Mouse (Mus musculus) heart, postnatal 0 days (tissue): Measurements from ENCODE around the gene Gm2016. TPM values are rescaled to one million over a fixed set of nuclear protein-coding genes. Genes with fewer than 3 reads are reported as not detected.
"Not testable (repeated sequence)": the region's sequence is repeated elsewhere in the genome, so short reads cannot be mapped to it uniquely, and the experiment has no call there.

Experiments
- ATAC-seq: fragments of 200-750 bp; cut with Nextera tagmentation; 2 replicates; pipeline ENCODE4 v1.8.0; 2017; ENCODE audit warnings: low read depth, moderate number of reproducible peaks, moderate library complexity; ENCODE audit not compliant: insufficient read depth
- DNase-seq: peaks from one replicate; pipeline ENCODE4 v3.0.0-alpha.2; 2016; ENCODE audit warnings: low spot score
- H3K27ac ChIP-seq: fragments of 300-500 bp; sonication (generic); 2 replicates; pipeline ENCODE4 v1.5.1; 2014; ENCODE audit warnings: low read depth, mild to moderate bottlenecking
- H3K27me3 ChIP-seq: fragments of 300-500 bp; sonication (generic); 2 replicates; pipeline ENCODE4 v1.6.1; 2014; ENCODE audit warnings: low read length, mixed read lengths; ENCODE audit not compliant: control insufficient read depth, insufficient read depth
- H3K36me3 ChIP-seq: fragments of 300-500 bp; sonication (generic); replicated peaks from 2 replicates; pipeline ENCODE4 v1.6.1; 2014; ENCODE audit warnings: low read length, mixed read lengths; ENCODE audit not compliant: control insufficient read depth, insufficient read depth
- H3K4me1 ChIP-seq: fragments of 300-500 bp; sonication (generic); 2 replicates; pipeline ENCODE4 v1.6.1; 2014; ENCODE audit warnings: antibody characterized with exemption; ENCODE audit not compliant: control insufficient read depth, insufficient read depth
- H3K4me2 ChIP-seq: fragments of 300-500 bp; sonication (generic); 2 replicates; pipeline ENCODE4 v1.6.1; 2014; ENCODE audit warnings: low read depth, mild to moderate bottlenecking, low read length, moderate library complexity
- H3K4me3 ChIP-seq: fragments of 300-500 bp; sonication (generic); 2 replicates; pipeline ENCODE4 v1.5.1; 2014; ENCODE audit warnings: low read depth, low read length
- H3K9ac ChIP-seq: fragments of 300-500 bp; sonication (generic); replicated peaks from 2 replicates; pipeline ENCODE4 v1.6.1; 2014; ENCODE audit warnings: low read depth, low read length, mixed read lengths
- H3K9me3 ChIP-seq: fragments of 300-500 bp; sonication (generic); replicated peaks from 2 replicates; pipeline ENCODE4 v1.6.1; 2016; ENCODE audit warnings: low read length; ENCODE audit not compliant: control insufficient read depth
- WGBS: fragments of 180-500 bp; shearing (Covaris S2); extraction: QIAGEN DNeasy Blood & Tissue Kit; methylation state at CpG from one replicate; pipeline ENCODE4 v1.1.7; 2014; 5-methylcytosine and 5-hydroxymethylcytosine counted together
- polyA plus RNA-seq: library from polyadenylated mRNA; unstranded; fragments of >200 nt; fragmentation: Nextera tagmentation; extraction: Ambion mirVana; gene quantifications from 2 replicates; pipeline ENCODE4 v1.2.1, GENCODE M21; 2015
- total RNA-seq: library from RNA; depleted of rRNA; stranded (reverse); fragments of >200 nt; gene quantifications from 2 replicates; pipeline ENCODE4 v1.2.3, GENCODE M21; 2014; ENCODE audit warnings: low replicate concordance; rRNA removed

The Gm2016 gene
- total and polyA plus RNA-seq, 2 experiments from 2014 or later, result not detected

- H3K9me3 ChIP-seq, H3K4me3 ChIP-seq, H3K27me3 ChIP-seq, H3K4me2 ChIP-seq, H3K4me1 ChIP-seq, H3K9ac ChIP-seq, H3K27ac ChIP-seq, ATAC-seq, H3K36me3 ChIP-seq, DNase-seq: not testable (repeated sequence)
- 67% methylated on average over 2 of the region's 2 CpGs for WGBS
These were observed 45.8 kb downstream of the Gm2016 start, which contains the start of gene Gm2035 for GRCm38 (mm10) chr12:87919721-87920120. TSS of gene Gm2035 (minus strand) at chr12:87919857.

Other genes with a start within 250 kb of the Gm2016 start
- not detected in 2 replicates for gene Gm16381, start 229.5 kb upstream of the Gm2016 start, total RNA-seq
- gene Gm16381, start 229.5 kb upstream of the Gm2016 start, polyA plus RNA-seq, result not detected in 2 replicates
- gene Gm21319, start 98.3 kb upstream of the Gm2016 start, total RNA-seq, result not detected in 2 replicates
- not detected in 2 replicates for gene Gm21319, start 98.3 kb upstream of the Gm2016 start, polyA plus RNA-seq
- not detected in 2 replicates for gene Gm21936, start 78.6 kb upstream of the Gm2016 start, total RNA-seq
- not detected in 2 replicates for gene Gm21936, start 78.6 kb upstream of the Gm2016 start, polyA plus RNA-seq
- gene BB287469, start 57.5 kb upstream of the Gm2016 start, total RNA-seq, result not detected in 2 replicates
- not detected in 2 replicates for gene BB287469, start 57.5 kb upstream of the Gm2016 start, polyA plus RNA-seq
- not detected in 2 replicates for gene Gm2001, start 31.7 kb upstream of the Gm2016 start, total RNA-seq
- not detected in 2 replicates for gene Gm2001, start 31.7 kb upstream of the Gm2016 start, polyA plus RNA-seq
- gene Gm2022, start 21.3 kb downstream of the Gm2016 start, total RNA-seq, result not detected in 2 replicates
- not detected in 2 replicates for gene Gm2022, start 21.3 kb downstream of the Gm2016 start, polyA plus RNA-seq
- gene Gm2035, start 45.8 kb downstream of the Gm2016 start, total RNA-seq, result not detected in 2 replicates
- gene Gm2035, start 45.8 kb downstream of the Gm2016 start, polyA plus RNA-seq, result not detected in 2 replicates
- not detected in 2 replicates for gene Gm2042, start 80.0 kb downstream of the Gm2016 start, total RNA-seq
- gene Gm2042, start 80.0 kb downstream of the Gm2016 start, polyA plus RNA-seq, result not detected in 2 replicates
- gene Gm2075, start 137.8 kb downstream of the Gm2016 start, total RNA-seq, result not detected in 2 replicates
- gene Gm2075, start 137.8 kb downstream of the Gm2016 start, polyA plus RNA-seq, result not detected in 2 replicates
- gene Gm6803, start 144.7 kb downstream of the Gm2016 start, total RNA-seq, result not detected in 2 replicates
- gene Gm6803, start 144.7 kb downstream of the Gm2016 start, polyA plus RNA-seq, result not detected in 2 replicates
- not detected in 2 replicates for gene Gm2056, start 152.9 kb downstream of the Gm2016 start, total RNA-seq
- gene Gm2056, start 152.9 kb downstream of the Gm2016 start, polyA plus RNA-seq, result not detected in 2 replicates
- gene Gm16368, start 209.6 kb downstream of the Gm2016 start, total RNA-seq, result not detected in 2 replicates
- not detected in 2 replicates for gene Gm16368, start 209.6 kb downstream of the Gm2016 start, polyA plus RNA-seq